In genomic region chr4:115980676-115981075, GRCm38 (mm10) we compare ENCODE assay signal across 8 mouse cellular contexts. TPM values are rescaled to one million over a fixed set of nuclear protein-coding genes. Genes with fewer than 3 reads are reported as not detected.
DNase-seq lines count a peak whose midpoint lies in the region; ATAC-seq and TF ChIP-seq lines count a peak whose summit lies in the region.

No protein-coding gene starts in this region.

- H3K27ac ChIP-seq in heart, embryonic 11.5 days (ENCODE audit: low read depth, low read length), result no peak overlapping the region
- no peak overlapping the region for H3K27ac ChIP-seq in bone marrow, adult 2 months (ENCODE audit: control insufficient read depth, insufficient read depth, low read depth, low read length, poor library complexity)
- H3K27ac ChIP-seq in embryonic facial prominence, embryonic 11.5 days (replicated peaks; ENCODE audit: low read depth, low read length), result no peak overlapping the region
- no peak overlapping the region for H3K27ac ChIP-seq in hindbrain, embryonic 15.5 days (replicated peaks)
- H3K27ac ChIP-seq in left cerebral cortex, adult 2 months, result no peak overlapping the region
- no peak overlapping the region for H3K27ac ChIP-seq in midbrain, embryonic 10.5 days (replicated peaks)

- 2% methylated on average over 8 of the region's 8 CpGs for WGBS in heart, embryonic 11.5 days (ENCODE audit: insufficient replicate concordance)
- 0% methylated on average over 8 of the region's 8 CpGs for WGBS in bone marrow, adult 2 months
- WGBS in embryonic facial prominence, embryonic 11.5 days, result under 1% methylated on average over 8 of the region's 8 CpGs
- WGBS in hindbrain, embryonic 15.5 days, result 3% methylated on average over 8 of the region's 8 CpGs
- 0% methylated on average over 7 of the region's 8 CpGs for WGBS in midbrain, embryonic 10.5 days

- no peak overlapping the region for H3K9ac ChIP-seq in heart, embryonic 11.5 days (ENCODE audit: low read depth, low read length)
- H3K9ac ChIP-seq in embryonic facial prominence, embryonic 11.5 days (replicated peaks; ENCODE audit: low read length), result no peak overlapping the region
- no peak overlapping the region for H3K9ac ChIP-seq in hindbrain, embryonic 15.5 days

- peaks cover 9% of the 10 kb centered on the region; the same call in 1 of the 2 replicates for H3K4me1 ChIP-seq in heart, embryonic 11.5 days (ENCODE audit: control insufficient read depth, insufficient read depth, low read length)
- H3K4me1 ChIP-seq in bone marrow, adult 2 months (ENCODE audit: control insufficient read depth, insufficient read depth, low read length), result peaks cover 1% of the 10 kb centered on the region; the same call in 1 of the 2 replicates
- H3K4me1 ChIP-seq in embryonic facial prominence, embryonic 11.5 days (ENCODE audit: control insufficient read depth, insufficient read depth, low read length), result peaks cover 5% of the 10 kb centered on the region; the same call in 1 of the 2 replicates
- peaks cover 16% of the 10 kb centered on the region for H3K4me1 ChIP-seq in hindbrain, embryonic 15.5 days (replicated peaks)
- H3K4me1 ChIP-seq in midbrain, embryonic 10.5 days, result peaks cover 65% of the 10 kb centered on the region

- ATAC-seq in heart, embryonic 11.5 days (replicated peaks; ENCODE audit: insufficient number of reproducible peaks, low FRiP score, low TSS enrichment), result no peak
- ATAC-seq in embryonic facial prominence, embryonic 11.5 days (replicated peaks; ENCODE audit: insufficient number of reproducible peaks, low FRiP score, low TSS enrichment, low read depth), result 0 out of 2 replicates have a peak, but pooled peaks have one; percentile 12
- peak; percentile 70; the same call in 1 of the 2 replicates for ATAC-seq in hindbrain, embryonic 15.5 days (ENCODE audit: low FRiP score, low read depth)

- no peak for TF ChIP-seq POLR2A in bone marrow, adult 2 months (IDR thresholded peaks at IDR 0.05; ENCODE audit: borderline replicate concordance, control insufficient read depth, low read depth, low read length)

- no peaks in the 10 kb centered on the region for H3K9me3 ChIP-seq in heart, embryonic 11.5 days (replicated peaks; ENCODE audit: control insufficient read depth, low read length)
- no peaks in the 10 kb centered on the region for H3K9me3 ChIP-seq in embryonic facial prominence, embryonic 11.5 days (replicated peaks; ENCODE audit: control insufficient read depth, low read length)
- H3K9me3 ChIP-seq in hindbrain, embryonic 15.5 days, result no peaks in the 10 kb centered on the region
- no peaks in the 10 kb centered on the region for H3K9me3 ChIP-seq in midbrain, embryonic 10.5 days (replicated peaks)

- intact Hi-C loops in left cerebral cortex, adult 2 months (cut with DNase I), result loop anchor here (1.0 to 2.0 kb wide), 2 partner anchors 77 to 250 kb away; no protein-coding TSS in a partner anchor

- DNase-seq in heart, adult 8-10 months (ENCODE audit: low spot score), result peak; percentile 53
- peak; percentile 89 for DNase-seq in embryonic facial prominence, embryonic 11.5 days (ENCODE audit: low spot score)
- peak; percentile 66 to 81 for DNase-seq in left cerebral cortex, adult 2 months (ENCODE audit: extremely low spot score in 1 of 2, low spot score in 2 of 2)
- DNase-seq in midbrain, embryonic 10.5 days (ENCODE audit: low spot score), result peak; percentile 85
- DNase-seq in right cerebral cortex, postnatal 4 days, result peak; percentile 79

- H3K36me3 ChIP-seq in heart, embryonic 11.5 days (ENCODE audit: control insufficient read depth, insufficient read depth, low read length), result no peaks in the 10 kb centered on the region
- H3K36me3 ChIP-seq in embryonic facial prominence, embryonic 11.5 days (replicated peaks; ENCODE audit: control insufficient read depth, insufficient read depth, low read depth, low read length), result no peaks in the 10 kb centered on the region
- H3K36me3 ChIP-seq in hindbrain, embryonic 15.5 days, result no peaks in the 10 kb centered on the region
- no peaks in the 10 kb centered on the region for H3K36me3 ChIP-seq in midbrain, embryonic 10.5 days

- peaks cover 60% of the 10 kb centered on the region for H3K27me3 ChIP-seq in heart, embryonic 11.5 days (ENCODE audit: control insufficient read depth, insufficient read depth, low read length)
- peaks cover 57% of the 10 kb centered on the region for H3K27me3 ChIP-seq in embryonic facial prominence, embryonic 11.5 days (ENCODE audit: control insufficient read depth, insufficient read depth, low read length)
- H3K27me3 ChIP-seq in hindbrain, embryonic 15.5 days, result peaks cover 80% of the 10 kb centered on the region
- peaks cover 92% of the 10 kb centered on the region for H3K27me3 ChIP-seq in midbrain, embryonic 10.5 days (ENCODE audit: low read depth, poor library complexity, severe bottlenecking)

- TF ChIP-seq CTCF in bone marrow, adult 2 months (IDR thresholded peaks at IDR 0.05; ENCODE audit: control insufficient read depth, insufficient read depth, low read length), result peak; percentile 85
- peak; percentile 75 for TF ChIP-seq CTCF in left cerebral cortex, adult 2 months (IDR thresholded peaks at IDR 0.05)

- no peak overlapping the region for H3K4me2 ChIP-seq in heart, embryonic 11.5 days
- no peak overlapping the region for H3K4me2 ChIP-seq in embryonic facial prominence, embryonic 11.5 days (ENCODE audit: low read depth, low read length)
- no peak overlapping the region for H3K4me2 ChIP-seq in hindbrain, embryonic 15.5 days

- no peak overlapping the region for H3K4me3 ChIP-seq in heart, embryonic 11.5 days (ENCODE audit: low read depth, low read length)
- no peak overlapping the region for H3K4me3 ChIP-seq in bone marrow, adult 2 months (replicated peaks; ENCODE audit: control insufficient read depth, low read depth, low read length)
- H3K4me3 ChIP-seq in embryonic facial prominence, embryonic 11.5 days (ENCODE audit: low read depth, low read length), result no peak overlapping the region
- H3K4me3 ChIP-seq in hindbrain, embryonic 15.5 days, result no peak overlapping the region
- H3K4me3 ChIP-seq in left cerebral cortex, adult 2 months, result no peak overlapping the region
- no peak overlapping the region for H3K4me3 ChIP-seq in midbrain, embryonic 10.5 days

RNA-seq across cellular contexts. Expression of gene Faah, which starts 37.0 kb away (rescaled TPM):
- under 1 TPM in 3 of 4 experiments, not detected in 1; 0.34 to 0.82 (median 0.49) TPM for total RNA-seq in heart, adult 8-10 months (2022)
- 0.94 and 1.1 TPM in 2 replicates for polyA plus RNA-seq in heart, embryonic 11.5 days (2014; fragmentation: Nextera tagmentation; extraction: Ambion mirVana)
- 1.3 and 5.1 TPM in 2 replicates for polyA plus RNA-seq in bone marrow, adult 2 months (2011; ENCODE audit: insufficient read depth, insufficient read length, low replicate concordance, missing spikeins)
- 1.4 and 1.8 TPM in 2 replicates for polyA plus RNA-seq in embryonic facial prominence, embryonic 11.5 days (2014; fragmentation: Nextera tagmentation; extraction: Ambion mirVana)
- polyA plus RNA-seq in hindbrain, embryonic 15.5 days (2015; fragmentation: Nextera tagmentation; extraction: Ambion mirVana), result 22.7 and 25.9 TPM in 2 replicates
- total RNA-seq in left cerebral cortex, adult 2 months (2021), result 100 to 1,000 TPM; 100 to 103 TPM
- polyA plus RNA-seq in midbrain, embryonic 10.5 days (2016; fragmentation: Nextera tagmentation; extraction: Ambion mirVana), result 1.4 and 2.7 TPM in 2 replicates

RNA-seq across cellular contexts. Expression of gene Dmbx1, which starts 41.0 kb away (rescaled TPM):
- not detected for total RNA-seq in heart, adult 8-10 months (2022)
- not detected in 2 replicates for polyA plus RNA-seq in heart, embryonic 11.5 days (2014; fragmentation: Nextera tagmentation; extraction: Ambion mirVana)
- polyA plus RNA-seq in bone marrow, adult 2 months (2011; ENCODE audit: insufficient read depth, insufficient read length, low replicate concordance, missing spikeins), result not detected in 2 replicates
- polyA plus RNA-seq in embryonic facial prominence, embryonic 11.5 days (2014; fragmentation: Nextera tagmentation; extraction: Ambion mirVana), result 1.0 and 1.4 TPM in 2 replicates
- polyA plus RNA-seq in hindbrain, embryonic 15.5 days (2015; fragmentation: Nextera tagmentation; extraction: Ambion mirVana), result 8.3 and 8.6 TPM in 2 replicates
- not detected for total RNA-seq in left cerebral cortex, adult 2 months (2021)
- 38.5 and 39.4 TPM in 2 replicates for polyA plus RNA-seq in midbrain, embryonic 10.5 days (2016; fragmentation: Nextera tagmentation; extraction: Ambion mirVana)
